Mouse (Mus musculus): ENCODE results near the gene Arfip1. TPM values are rescaled to one million over a fixed set of nuclear protein-coding genes. Genes with fewer than 3 reads are reported as not detected.

Gene Arfip1
- polyA plus RNA-seq, 1 experiment, result 16.6 TPM

GRCm38 (mm10) chr3:84529021-84529420 is 53.4 kb downstream of the Arfip1 start:
- H3ac ChIP-seq (ENCODE audit: control insufficient read depth, insufficient read length, low read depth), result no peak overlapping the region
- H3K27me3 ChIP-seq (ENCODE audit: control insufficient read depth, insufficient read depth, insufficient read length), result no peaks in the 10 kb centered on the region
- peaks cover 9% of the 10 kb centered on the region for H3K36me3 ChIP-seq (ENCODE audit: control insufficient read depth, insufficient read depth)
- H3K79me3 ChIP-seq (ENCODE audit: low read depth), result peaks cover 4% of the 10 kb centered on the region
- no peaks in the 10 kb centered on the region for H3K79me2 ChIP-seq (ENCODE audit: control insufficient read depth, insufficient read depth)
- no peak overlapping the region for H3K4me3 ChIP-seq (ENCODE audit: insufficient read depth, poor library complexity, severe bottlenecking)
- TF ChIP-seq MYOD1 (IDR thresholded peaks at IDR 0.05; ENCODE audit: control insufficient read depth, insufficient read length, low read depth), result no peak

- H3K4me3 ChIP-seq (ENCODE audit: insufficient read depth, poor library complexity, severe bottlenecking), result no peak overlapping the region
- H3K36me3 ChIP-seq (ENCODE audit: control insufficient read depth, insufficient read depth), result peaks cover 9% of the 10 kb centered on the region
- H3K79me2 ChIP-seq (ENCODE audit: control insufficient read depth, insufficient read depth), result no peaks in the 10 kb centered on the region
- no peak overlapping the region for H3ac ChIP-seq (ENCODE audit: control insufficient read depth, insufficient read length, low read depth)
- TF ChIP-seq FOSL1 (IDR thresholded peaks at IDR 0.05; ENCODE audit: insufficient read depth, low read length, poor library complexity, severe bottlenecking) (no peak), CTCF (IDR thresholded peaks at IDR 0.05; ENCODE audit: control insufficient read depth, insufficient read depth, insufficient read length) (no peak), CEBPB (IDR thresholded peaks at IDR 0.05; ENCODE audit: low read depth) (no peak)
- no peaks in the 10 kb centered on the region for H3K27me3 ChIP-seq (ENCODE audit: control insufficient read depth, insufficient read depth, insufficient read length)
- peaks cover 2% of the 10 kb centered on the region for H3K79me3 ChIP-seq (ENCODE audit: low read depth)
These were observed 57.5 kb downstream of the Arfip1 start for GRCm38 (mm10) chr3:84524952-84525351.

- Histone ChIP-seq H3K36me3 (ENCODE audit: control insufficient read depth, insufficient read depth) (peaks cover 4% of the 10 kb centered on the region), H3K79me2 (ENCODE audit: control insufficient read depth, insufficient read depth) (no peaks in the 10 kb centered on the region)
- no peak for TF ChIP-seq CTCF (IDR thresholded peaks at IDR 0.05; ENCODE audit: control insufficient read depth, insufficient read depth, insufficient read length)
- TF ChIP-seq CEBPB (IDR thresholded peaks at IDR 0.05; ENCODE audit: low read depth), result no peak
- TF ChIP-seq MYOG (IDR thresholded peaks at IDR 0.05; ENCODE audit: control insufficient read depth, extremely low read depth, insufficient read length), result no peak
- TF ChIP-seq MYOD1 (IDR thresholded peaks at IDR 0.05; ENCODE audit: control insufficient read depth, insufficient read length, low read depth), result no peak
- no peak for TF ChIP-seq MAX (IDR thresholded peaks at IDR 0.05)
- TF ChIP-seq FOSL1 (IDR thresholded peaks at IDR 0.05; ENCODE audit: insufficient read depth, low read length, poor library complexity, severe bottlenecking), result no peak
- no peak for TF ChIP-seq USF1 (IDR thresholded peaks at IDR 0.05; ENCODE audit: low read depth)
These were observed 66.3 kb downstream of the Arfip1 start for GRCm38 (mm10) chr3:84516163-84516562.

GRCm38 (mm10) chr3:84512774-84513515 is 69.5 kb downstream of the Arfip1 start:
- no peaks in the 10 kb centered on the region for H3K79me2 ChIP-seq (ENCODE audit: control insufficient read depth, insufficient read depth)
- no peak for TF ChIP-seq MYOG (IDR thresholded peaks at IDR 0.05; ENCODE audit: control insufficient read depth, extremely low read depth, insufficient read length)
- TF ChIP-seq FOSL1 (IDR thresholded peaks at IDR 0.05; ENCODE audit: insufficient read depth, low read length, poor library complexity, severe bottlenecking), result no peak
- no peak for TF ChIP-seq MYOD1 (IDR thresholded peaks at IDR 0.05; ENCODE audit: control insufficient read depth, insufficient read length, low read depth)
- no peak for TF ChIP-seq CEBPB (IDR thresholded peaks at IDR 0.05; ENCODE audit: low read depth)
- no peak for TF ChIP-seq CTCF (IDR thresholded peaks at IDR 0.05; ENCODE audit: control insufficient read depth, insufficient read depth, insufficient read length)
- no peak for TF ChIP-seq MAX (IDR thresholded peaks at IDR 0.05)
- TF ChIP-seq USF1 (IDR thresholded peaks at IDR 0.05; ENCODE audit: low read depth), result no peak
- no peaks in the 10 kb centered on the region for H3K79me3 ChIP-seq (ENCODE audit: low read depth)
- H3ac ChIP-seq (ENCODE audit: control insufficient read depth, insufficient read length, low read depth), result no peak overlapping the region
- H3K27me3 ChIP-seq (ENCODE audit: control insufficient read depth, insufficient read depth, insufficient read length), result no peaks in the 10 kb centered on the region
- no peak overlapping the region for H3K4me3 ChIP-seq (ENCODE audit: insufficient read depth, poor library complexity, severe bottlenecking)
- H3K36me3 ChIP-seq (ENCODE audit: control insufficient read depth, insufficient read depth), result no peaks in the 10 kb centered on the region

More at GRCm38 (mm10) chr3:84516163-84516562, 66.3 kb downstream of the Arfip1 start:
- Histone ChIP-seq H3ac (ENCODE audit: control insufficient read depth, insufficient read length, low read depth) (no peak overlapping the region), H3K27me3 (ENCODE audit: control insufficient read depth, insufficient read depth, insufficient read length) (no peaks in the 10 kb centered on the region), H3K79me3 (ENCODE audit: low read depth) (no peaks in the 10 kb centered on the region), H3K4me3 (ENCODE audit: insufficient read depth, poor library complexity, severe bottlenecking) (no peak overlapping the region)

- H3K36me3 ChIP-seq (ENCODE audit: control insufficient read depth, insufficient read depth), result peaks cover 9% of the 10 kb centered on the region
- no peaks in the 10 kb centered on the region for H3K27me3 ChIP-seq (ENCODE audit: control insufficient read depth, insufficient read depth, insufficient read length)
- TF ChIP-seq USF1 (IDR thresholded peaks at IDR 0.05; ENCODE audit: low read depth) (no peak), MYOG (IDR thresholded peaks at IDR 0.05; ENCODE audit: control insufficient read depth, extremely low read depth, insufficient read length) (no peak), CEBPB (IDR thresholded peaks at IDR 0.05; ENCODE audit: low read depth) (no peak), FOSL1 (IDR thresholded peaks at IDR 0.05; ENCODE audit: insufficient read depth, low read length, poor library complexity, severe bottlenecking) (no peak), CTCF (IDR thresholded peaks at IDR 0.05; ENCODE audit: control insufficient read depth, insufficient read depth, insufficient read length) (no peak), MYOD1 (IDR thresholded peaks at IDR 0.05; ENCODE audit: control insufficient read depth, insufficient read length, low read depth) (no peak)
These were observed 77.2 kb downstream of the Arfip1 start for GRCm38 (mm10) chr3:84505193-84505592.

GRCm38 (mm10) chr3:84504291-84504690 is 78.1 kb downstream of the Arfip1 start:
- Histone ChIP-seq H3K27me3 (ENCODE audit: control insufficient read depth, insufficient read depth, insufficient read length) (no peaks in the 10 kb centered on the region), H3K4me3 (ENCODE audit: insufficient read depth, poor library complexity, severe bottlenecking) (no peak overlapping the region), H3K36me3 (ENCODE audit: control insufficient read depth, insufficient read depth) (peaks cover 9% of the 10 kb centered on the region), H3K79me3 (ENCODE audit: low read depth) (no peaks in the 10 kb centered on the region), H3K79me2 (ENCODE audit: control insufficient read depth, insufficient read depth) (no peaks in the 10 kb centered on the region), H3ac (ENCODE audit: control insufficient read depth, insufficient read length, low read depth) (no peak overlapping the region)
- TF ChIP-seq MYOG (IDR thresholded peaks at IDR 0.05; ENCODE audit: control insufficient read depth, extremely low read depth, insufficient read length) (no peak), CEBPB (IDR thresholded peaks at IDR 0.05; ENCODE audit: low read depth) (no peak), MYOD1 (IDR thresholded peaks at IDR 0.05; ENCODE audit: control insufficient read depth, insufficient read length, low read depth) (no peak), USF1 (IDR thresholded peaks at IDR 0.05; ENCODE audit: low read depth) (no peak), FOSL1 (IDR thresholded peaks at IDR 0.05; ENCODE audit: insufficient read depth, low read length, poor library complexity, severe bottlenecking) (no peak)

More at GRCm38 (mm10) chr3:84505193-84505592, 77.2 kb downstream of the Arfip1 start:
- Histone ChIP-seq H3ac (ENCODE audit: control insufficient read depth, insufficient read length, low read depth) (no peak overlapping the region), H3K79me2 (ENCODE audit: control insufficient read depth, insufficient read depth) (no peaks in the 10 kb centered on the region), H3K4me3 (ENCODE audit: insufficient read depth, poor library complexity, severe bottlenecking) (no peak overlapping the region), H3K79me3 (ENCODE audit: low read depth) (no peaks in the 10 kb centered on the region)

All from C2C12 (cell line).